Mouse (Mus musculus) hindbrain, postnatal 0 days (tissue): ENCODE results near the gene Mfap1a. TPM values are rescaled to one million over a fixed set of nuclear protein-coding genes. Genes with fewer than 3 reads are reported as not detected.
A peak's percentile ranks its signal among the peaks of the same experiment; 100 is the strongest.

Experiments used
- ATAC-seq: fragments of 200-750 bp; cut with Nextera tagmentation; 2 replicates; pipeline ENCODE4 v1.8.0; 2017; ENCODE audit warnings: mild to moderate bottlenecking, moderate TSS enrichment, moderate library complexity
- DNase-seq: peaks from one replicate; pipeline ENCODE4 v3.0.0-alpha.2; 2015; ENCODE audit warnings: low spot score
- H3K27ac ChIP-seq: fragments of 300-500 bp; sonication (generic); 2 replicates; pipeline ENCODE4 v1.5.1; 2014; ENCODE audit warnings: mild to moderate bottlenecking
- H3K27me3 ChIP-seq: fragments of 300-500 bp; sonication (generic); 2 replicates; pipeline ENCODE4 v1.6.1; 2014; ENCODE audit warnings: low read length, mixed read lengths; ENCODE audit not compliant: insufficient read depth
- H3K36me3 ChIP-seq: fragments of 300-500 bp; sonication (generic); 2 replicates; pipeline ENCODE4 v1.6.1; 2014; ENCODE audit warnings: low read length, mixed read lengths; ENCODE audit not compliant: insufficient read depth
- H3K4me1 ChIP-seq: fragments of 300-500 bp; sonication (generic); 2 replicates; pipeline ENCODE4 v1.6.1; 2014; ENCODE audit warnings: antibody characterized with exemption, low read length, mixed read lengths; ENCODE audit not compliant: insufficient read depth
- H3K4me2 ChIP-seq: fragments of 300-500 bp; sonication (generic); 2 replicates; pipeline ENCODE4 v1.6.1; 2014; ENCODE audit warnings: low read depth, mild to moderate bottlenecking, low read length, moderate library complexity, mixed read lengths
- H3K4me3 ChIP-seq: fragments of 300-500 bp; sonication (generic); 2 replicates; pipeline ENCODE4 v1.5.1; 2014; ENCODE audit warnings: low read length
- H3K9ac ChIP-seq: fragments of 300-500 bp; sonication (generic); replicated peaks from 2 replicates; pipeline ENCODE4 v1.6.1; 2014; ENCODE audit warnings: mild to moderate bottlenecking, low read length, moderate library complexity, mixed read lengths
- H3K9me3 ChIP-seq: fragments of 300-500 bp; sonication (generic); 2 replicates; pipeline ENCODE4 v1.6.1; 2016; ENCODE audit warnings: low read length, mixed read lengths
- CTCF ChIP-seq: IDR thresholded peaks from 2 replicates; pipeline ENCODE4 v1.5.1; 2016; ENCODE audit warnings: antibody characterized with exemption, control low read depth, low read depth
- WGBS: fragments of 180-500 bp; shearing (Covaris S2); extraction: QIAGEN DNeasy Blood & Tissue Kit; methylation state at CpG from one replicate; pipeline ENCODE4 v1.1.7; 2014; 5-methylcytosine and 5-hydroxymethylcytosine counted together
- microRNA-seq, 2 experiments: library from miRNA; unstranded; fragments of <30 nt; microRNA quantifications; one replicate each; pipeline ENCODE4; 2016
- polyA plus RNA-seq: library from polyadenylated mRNA; unstranded; fragments of >200 nt; fragmentation: Nextera tagmentation; extraction: Ambion mirVana; gene quantifications from 2 replicates; pipeline ENCODE4 v1.2.1, GENCODE M21; 2015
- total RNA-seq: library from RNA; depleted of rRNA; stranded (reverse); fragments of >200 nt; gene quantifications from 2 replicates; pipeline ENCODE4 v1.2.3, GENCODE M21; 2014; rRNA removed

Gene Mfap1a
- total and polyA plus RNA-seq, 2 experiments from 2014 or later, result 12.0 to 21.3 TPM

DNA sequence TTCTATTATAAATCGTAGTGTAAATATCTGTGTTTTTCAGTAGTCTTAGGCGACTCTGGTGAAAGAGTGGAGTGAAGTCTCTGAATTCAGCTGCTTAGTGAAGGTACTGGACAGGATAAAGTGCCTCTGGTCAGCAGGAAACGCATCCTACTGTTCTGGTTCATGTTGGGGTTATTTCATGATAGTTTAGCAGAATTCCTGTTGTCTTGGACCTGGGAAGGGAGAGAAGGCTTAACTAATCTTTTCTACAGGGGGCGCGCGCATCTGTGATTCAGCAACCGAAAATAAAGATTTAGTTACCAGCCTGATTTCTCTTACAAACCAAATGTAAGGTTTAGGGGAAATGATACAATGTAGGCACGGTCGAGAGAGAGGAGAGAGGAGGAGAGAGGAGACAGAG is 58.3 kb downstream of the Mfap1a start:
- H3K27ac ChIP-seq, result peak overlapping the region; percentile 79
- ATAC-seq, result no peak
- TF ChIP-seq CTCF, result peak; percentile 50
- H3K4me3 ChIP-seq, result peak overlapping the region; percentile 89
- H3K9me3 ChIP-seq, result no peaks in the 10 kb centered on the region
- H3K4me2 ChIP-seq, result peak overlapping the region; percentile 79
- H3K4me1 ChIP-seq, result 0 out of 2 replicates have a peak, but pooled peaks cover 4% of the 10 kb centered on the region
- no peaks in the 10 kb centered on the region for H3K27me3 ChIP-seq
- H3K9ac ChIP-seq, result peak overlapping the region; percentile 28; the same call in 1 of the 2 replicates
- peaks cover 6% of the 10 kb centered on the region; the same call in 1 of the 2 replicates for H3K36me3 ChIP-seq
- 17% methylated on average over 9 of the region's 9 CpGs for WGBS
- DNase-seq, result peak; percentile 40

DNA sequence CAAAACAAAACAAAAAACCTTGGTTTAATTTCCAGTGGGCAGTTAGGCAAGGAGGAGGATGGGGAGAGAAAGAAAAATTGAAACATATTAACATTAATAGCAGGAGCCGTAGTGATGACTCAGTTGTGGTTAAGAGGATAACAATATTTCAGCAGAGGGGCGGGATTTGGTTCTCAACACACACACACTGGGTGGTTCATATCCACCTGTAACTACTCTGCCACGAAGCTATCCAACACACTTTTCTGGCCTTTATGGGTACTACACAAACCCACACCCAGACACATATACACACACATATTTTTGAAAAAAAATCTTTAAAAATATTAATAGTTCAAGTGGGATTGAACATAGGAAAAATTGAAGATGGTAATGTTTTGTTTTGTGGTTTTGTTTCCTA is 59.5 kb downstream of the Mfap1a start:
- H3K4me3 ChIP-seq, result no peak overlapping the region
- H3K9ac ChIP-seq, result no peak overlapping the region
- H3K27ac ChIP-seq, result no peak overlapping the region
- 96% methylated on average over 3 of the region's 3 CpGs for WGBS
- H3K36me3 ChIP-seq, result peaks cover 3% of the 10 kb centered on the region; the same call in 1 of the 2 replicates
- H3K4me1 ChIP-seq, result peaks cover 15% of the 10 kb centered on the region
- H3K27me3 ChIP-seq, result no peaks in the 10 kb centered on the region
- H3K4me2 ChIP-seq, result no peak overlapping the region
- DNase-seq (no peak), ATAC-seq (no peak)
- no peak for TF ChIP-seq CTCF
- H3K9me3 ChIP-seq, result no peaks in the 10 kb centered on the region

DNA sequence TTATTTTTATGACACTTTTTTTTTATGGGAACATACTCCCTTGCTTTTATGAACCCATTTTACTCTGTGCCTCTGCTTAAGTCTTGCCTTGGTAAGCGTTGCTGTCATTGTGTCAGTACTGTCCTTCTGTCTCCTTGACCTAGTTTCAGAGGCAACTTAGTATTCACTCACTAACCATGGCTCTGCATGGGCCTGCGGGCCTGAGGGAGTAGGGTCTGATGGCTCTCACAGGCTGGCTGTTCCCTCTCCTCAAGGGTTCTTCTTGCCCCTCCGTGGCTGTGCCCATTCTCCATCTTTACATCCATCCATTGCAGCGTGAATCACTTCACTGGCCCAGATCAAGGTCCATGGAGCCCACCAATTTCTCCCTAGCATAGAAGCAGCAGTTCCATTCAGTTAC is 60.0 kb downstream of the Mfap1a start:
- H3K9ac ChIP-seq, result no peak overlapping the region
- no peak for TF ChIP-seq CTCF
- H3K4me1 ChIP-seq, result peaks cover 16% of the 10 kb centered on the region
- H3K36me3 ChIP-seq, result peaks cover 3% of the 10 kb centered on the region; the same call in 1 of the 2 replicates
- 79% methylated on average over 4 of the region's 4 CpGs for WGBS
- ATAC-seq (no peak), DNase-seq (no peak)
- H3K4me3 ChIP-seq, result no peak overlapping the region
- H3K27ac ChIP-seq, result no peak overlapping the region
- no peak overlapping the region for H3K4me2 ChIP-seq
- H3K27me3 ChIP-seq, result no peaks in the 10 kb centered on the region
- H3K9me3 ChIP-seq, result no peaks in the 10 kb centered on the region

- Histone ChIP-seq H3K27ac (no peak overlapping the region), H3K9ac (no peak overlapping the region), H3K36me3 (no peaks in the 10 kb centered on the region), H3K9me3 (no peaks in the 10 kb centered on the region), H3K4me3 (no peak overlapping the region), H3K4me1 (peaks cover 16% of the 10 kb centered on the region), H3K27me3 (no peaks in the 10 kb centered on the region), H3K4me2 (no peak overlapping the region)
- ATAC-seq, result no peak
- WGBS, result 76% methylated on average over 3 of the region's 3 CpGs
- no peak for TF ChIP-seq CTCF
- DNase-seq, result no peak
Measured at GRCm38 (mm10) chr2:121445117-121445516, 61.3 kb downstream of the Mfap1a start.

GRCm38 (mm10) chr2:121444178-121444577 is 62.3 kb downstream of the Mfap1a start, which contains the start of gene Ell3:
Gene Ell3, minus strand, starts transcription at chr2:121444278.
- 81% methylated on average over 1 of the region's 1 CpGs for WGBS
- Histone ChIP-seq H3K27me3 (no peaks in the 10 kb centered on the region), H3K4me3 (0 out of 2 replicates have a peak within 1 kb of the TSS, but pooled peaks have one; percentile 34), H3K9me3 (no peaks in the 10 kb centered on the region), H3K4me1 (peaks cover 16% of the 10 kb centered on the region), H3K9ac (no peak within 1 kb of the TSS), H3K4me2 (peak within 1 kb of the TSS; percentile 71), H3K27ac (no peak within 1 kb of the TSS), H3K36me3 (no peaks in the 10 kb centered on the region)
- ATAC-seq, result no peak
- no peak for DNase-seq
- TF ChIP-seq CTCF, result no peak

DNA sequence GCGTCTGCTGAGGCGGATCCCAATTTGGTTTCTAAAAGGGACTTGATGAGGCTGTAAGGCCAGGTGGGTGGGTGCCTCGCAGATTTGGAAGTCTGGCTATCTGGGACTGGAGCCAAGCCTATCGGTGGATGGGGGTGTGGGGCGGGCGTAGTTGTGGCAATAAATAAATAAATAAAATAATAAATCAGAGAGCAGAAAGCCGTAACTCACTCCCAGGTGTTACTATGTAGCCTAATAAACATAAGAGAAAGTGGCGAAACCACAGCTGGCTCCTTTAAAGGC is 63.5 kb downstream of the Mfap1a start:
- peaks cover 12% of the 10 kb centered on the region for H3K4me1 ChIP-seq
- no peaks in the 10 kb centered on the region for H3K9me3 ChIP-seq
- DNase-seq (no peak), ATAC-seq (no peak)
- H3K27ac ChIP-seq, result no peak overlapping the region
- H3K27me3 ChIP-seq, result no peaks in the 10 kb centered on the region
- H3K4me3 ChIP-seq, result peak overlapping the region; percentile 34
- 0 out of 2 replicates have a peak overlapping the region, but pooled peaks have one; percentile 24 for H3K9ac ChIP-seq
- no peak for TF ChIP-seq CTCF
- H3K4me2 ChIP-seq, result peak overlapping the region; percentile 71
- WGBS, result 12% methylated on average over 8 of the region's 8 CpGs
- peaks cover 4% of the 10 kb centered on the region for H3K36me3 ChIP-seq

- H3K9me3 ChIP-seq, result no peaks in the 10 kb centered on the region
- no peaks in the 10 kb centered on the region for H3K27me3 ChIP-seq
- WGBS, result 3% methylated on average over 30 of the region's 30 CpGs
- peak overlapping the region; percentile 34 for H3K4me3 ChIP-seq
- no peak for DNase-seq
- peak overlapping the region; percentile 71 for H3K4me2 ChIP-seq
- H3K36me3 ChIP-seq, result peaks cover 9% of the 10 kb centered on the region
- ATAC-seq, result no peak
- H3K27ac ChIP-seq, result no peak overlapping the region
- H3K9ac ChIP-seq, result peak overlapping the region; percentile 24; the same call in 1 of the 2 replicates
- H3K4me1 ChIP-seq, result peaks cover 12% of the 10 kb centered on the region
- no peak for TF ChIP-seq CTCF
Measured at GRCm38 (mm10) chr2:121442259-121443067, 64.0 kb downstream of the Mfap1a start.

Small RNAs within 50 kb of the gene (microRNA-seq; reads per million reads assigned to microRNA genes)
- gene Gm22953, result 0 reads per million in 2 experiments

Other genes with a start within 250 kb of the Mfap1a start
- 194 and 277 TPM in 2 replicates for gene Trp53bp1, start 235.3 kb downstream of the Mfap1a start, total RNA-seq
- 76.4 and 80.9 TPM in 2 replicates for gene Trp53bp1, start 235.3 kb downstream of the Mfap1a start, polyA plus RNA-seq
- gene Map1a, start 217.1 kb downstream of the Mfap1a start, total RNA-seq, result 160 and 173 TPM in 2 replicates
- 70.6 and 72.5 TPM in 2 replicates for gene Map1a, start 217.1 kb downstream of the Mfap1a start, polyA plus RNA-seq
- gene Ppip5k1, start 151.3 kb downstream of the Mfap1a start, total RNA-seq, result 12.8 and 13.5 TPM in 2 replicates
- 16.6 and 17.8 TPM in 2 replicates for gene Ppip5k1, start 151.3 kb downstream of the Mfap1a start, polyA plus RNA-seq
- gene Ckmt1, start 149.0 kb downstream of the Mfap1a start, total RNA-seq, result 139 and 161 TPM in 2 replicates
- gene Ckmt1, start 149.0 kb downstream of the Mfap1a start, polyA plus RNA-seq, result 167 and 168 TPM in 2 replicates
- 0.07 TPM in 1 of 2 replicates, not detected in the other for gene Strc, start 119.5 kb downstream of the Mfap1a start, total RNA-seq
- 0.03 TPM in 1 of 2 replicates, not detected in the other for gene Strc, start 119.5 kb downstream of the Mfap1a start, polyA plus RNA-seq
- 47.4 and 56.8 TPM in 2 replicates for gene Pdia3, start 92.9 kb downstream of the Mfap1a start, total RNA-seq
- gene Pdia3, start 92.9 kb downstream of the Mfap1a start, polyA plus RNA-seq, result 291 and 296 TPM in 2 replicates
- gene Catsper2, start 92.9 kb downstream of the Mfap1a start, total RNA-seq, result 2.1 and 3.3 TPM in 2 replicates
- gene Catsper2, start 92.9 kb downstream of the Mfap1a start, polyA plus RNA-seq, result 4.3 and 4.9 TPM in 2 replicates
- 0.58 TPM in 1 of 2 replicates, not detected in the other for gene Ell3, start 62.4 kb downstream of the Mfap1a start, total RNA-seq
- gene Ell3, start 62.4 kb downstream of the Mfap1a start, polyA plus RNA-seq, result 1.4 and 1.7 TPM in 2 replicates
- gene Serf2, start 57.5 kb downstream of the Mfap1a start, total RNA-seq, result 420 and 667 TPM in 2 replicates
- 306 and 336 TPM in 2 replicates for gene Serf2, start 57.5 kb downstream of the Mfap1a start, polyA plus RNA-seq
- gene Hypk, start 53.4 kb downstream of the Mfap1a start, total RNA-seq, result 5.4 and 12.5 TPM in 2 replicates
- gene Hypk, start 53.4 kb downstream of the Mfap1a start, polyA plus RNA-seq, result 110 and 119 TPM in 2 replicates
- 1.3 and 1.5 TPM in 2 replicates for gene Serinc4, start 49.9 kb downstream of the Mfap1a start, total RNA-seq
- gene Serinc4, start 49.9 kb downstream of the Mfap1a start, polyA plus RNA-seq, result 0.57 and 1.1 TPM in 2 replicates
- gene Mfap1b, start 32.6 kb downstream of the Mfap1a start, total RNA-seq, result 14.7 and 17.7 TPM in 2 replicates
- 52.8 and 57.0 TPM in 2 replicates for gene Mfap1b, start 32.6 kb downstream of the Mfap1a start, polyA plus RNA-seq
- 4.6 and 5.3 TPM in 2 replicates for gene Wdr76, start 58 bp upstream of the Mfap1a start, total RNA-seq
- 2.4 and 2.8 TPM in 2 replicates for gene Wdr76, start 58 bp upstream of the Mfap1a start, polyA plus RNA-seq